Mouse (Mus musculus) midbrain, embryonic 12.5 days (tissue): ENCODE data around the gene Gm20830. TPM values are rescaled to one million over a fixed set of nuclear protein-coding genes. Genes with fewer than 3 reads are reported as not detected.
"Not testable (repeated sequence)": the region's sequence is repeated elsewhere in the genome, so short reads cannot be mapped to it uniquely, and the experiment has no call there.

Experiments
- ATAC-seq: fragments of 200-750 bp; cut with Nextera tagmentation; 2 replicates; pipeline ENCODE4 v1.8.0; 2017; ENCODE audit warnings: low read depth, moderate TSS enrichment, moderate library complexity; ENCODE audit not compliant: low FRiP score
- H3K27ac ChIP-seq: fragments of 300-500 bp; sonication (generic); replicated peaks from 2 replicates; pipeline ENCODE4 v1.5.1; 2016; ENCODE audit warnings: mild to moderate bottlenecking
- H3K27me3 ChIP-seq: fragments of 300-500 bp; sonication (generic); 2 replicates; pipeline ENCODE4 v1.6.1; 2016; ENCODE audit warnings: mild to moderate bottlenecking
- H3K36me3 ChIP-seq: fragments of 300-500 bp; sonication (generic); 2 replicates; pipeline ENCODE4 v1.6.1; 2016
- H3K4me1 ChIP-seq: fragments of 300-500 bp; sonication (generic); 2 replicates; pipeline ENCODE4 v1.6.1; 2016
- H3K4me2 ChIP-seq: fragments of 300-500 bp; sonication (generic); replicated peaks from 2 replicates; pipeline ENCODE4 v1.6.1; 2016; ENCODE audit warnings: mild to moderate bottlenecking, moderate library complexity
- H3K4me3 ChIP-seq: fragments of 300-500 bp; sonication (generic); 2 replicates; pipeline ENCODE4 v1.5.1; 2016; ENCODE audit warnings: mild to moderate bottlenecking
- H3K9ac ChIP-seq: fragments of 300-500 bp; sonication (generic); replicated peaks from 2 replicates; pipeline ENCODE4 v1.6.1; 2016; ENCODE audit warnings: mild to moderate bottlenecking, moderate library complexity
- H3K9me3 ChIP-seq: fragments of 300-500 bp; sonication (generic); 2 replicates; pipeline ENCODE4 v1.6.1; 2016; ENCODE audit warnings: mild to moderate bottlenecking
- WGBS: fragments of 180-500 bp; shearing (Covaris S2); methylation state at CpG from one replicate; pipeline ENCODE4 v1.1.7; 2016; 5-methylcytosine and 5-hydroxymethylcytosine counted together
- polyA plus RNA-seq: library from polyadenylated mRNA; unstranded; fragments of >200 nt; fragmentation: Nextera tagmentation; extraction: Ambion mirVana; gene quantifications from 2 replicates; pipeline ENCODE4 v1.2.1, GENCODE M21; 2016

The Gm20830 gene
- not detected in 2 replicates for polyA plus RNA-seq

- not testable (repeated sequence) for ATAC-seq, H3K27ac ChIP-seq, H3K9me3 ChIP-seq, H3K36me3 ChIP-seq, H3K4me3 ChIP-seq, H3K4me2 ChIP-seq, H3K27me3 ChIP-seq, H3K4me1 ChIP-seq, H3K9ac ChIP-seq
- 23% methylated on average over 3 of the region's 3 CpGs for WGBS
Observed at GRCm38 (mm10) chrY:6918182-6918581, at the start of gene Gm20830. TSS of gene Gm20830 (minus strand) at chrY:6918282.

Other genes with a start within 250 kb of the Gm20830 start
- gene Gm21719, start 235.4 kb downstream of the Gm20830 start, polyA plus RNA-seq = not detected in 2 replicates